Mouse (Mus musculus): Measurements from ENCODE around the gene Det1.
A peak's percentile ranks its signal among the peaks of the same experiment; 100 is the strongest.

Gene Det1

DNA sequence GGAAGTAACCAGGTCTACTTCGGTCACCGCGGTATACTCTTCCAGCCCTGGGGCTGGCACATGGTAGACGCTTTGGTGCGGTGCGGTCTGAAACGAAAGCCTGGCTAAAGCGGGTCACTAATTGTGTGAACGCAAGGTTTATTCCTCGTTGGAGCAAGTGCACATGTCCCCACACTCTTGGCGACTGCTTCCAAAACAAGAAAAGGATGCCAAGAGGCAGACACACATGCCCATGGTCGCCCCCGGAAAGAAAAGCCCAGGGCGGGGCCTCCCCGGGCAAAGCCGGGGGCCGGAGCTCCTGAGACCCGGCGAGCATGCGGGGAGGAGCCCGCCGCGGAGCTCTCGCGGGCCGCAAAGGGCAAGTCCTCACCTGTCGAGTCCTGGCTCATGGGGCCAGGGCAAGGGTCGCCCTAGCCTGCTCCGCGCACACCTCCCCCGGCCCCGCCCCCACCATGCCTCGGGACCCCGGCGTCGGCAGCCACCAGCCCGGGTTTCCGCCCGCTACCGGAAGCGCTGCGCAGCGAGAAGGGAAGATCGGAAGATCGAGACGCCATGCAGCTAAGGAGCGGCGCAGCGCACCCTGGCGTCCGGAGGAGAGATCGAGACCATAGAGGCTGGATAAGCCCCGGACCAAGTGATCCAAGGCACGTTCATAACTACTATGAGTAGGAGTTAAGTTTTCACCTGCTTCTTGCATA lies at the start of gene Det1:
Gene Det1 (minus strand): TSS at position 527 of the 698 bp plus-strand sequence.
- DNase-seq (ENCODE audit: low spot score) = peak; percentile 95

DNA sequence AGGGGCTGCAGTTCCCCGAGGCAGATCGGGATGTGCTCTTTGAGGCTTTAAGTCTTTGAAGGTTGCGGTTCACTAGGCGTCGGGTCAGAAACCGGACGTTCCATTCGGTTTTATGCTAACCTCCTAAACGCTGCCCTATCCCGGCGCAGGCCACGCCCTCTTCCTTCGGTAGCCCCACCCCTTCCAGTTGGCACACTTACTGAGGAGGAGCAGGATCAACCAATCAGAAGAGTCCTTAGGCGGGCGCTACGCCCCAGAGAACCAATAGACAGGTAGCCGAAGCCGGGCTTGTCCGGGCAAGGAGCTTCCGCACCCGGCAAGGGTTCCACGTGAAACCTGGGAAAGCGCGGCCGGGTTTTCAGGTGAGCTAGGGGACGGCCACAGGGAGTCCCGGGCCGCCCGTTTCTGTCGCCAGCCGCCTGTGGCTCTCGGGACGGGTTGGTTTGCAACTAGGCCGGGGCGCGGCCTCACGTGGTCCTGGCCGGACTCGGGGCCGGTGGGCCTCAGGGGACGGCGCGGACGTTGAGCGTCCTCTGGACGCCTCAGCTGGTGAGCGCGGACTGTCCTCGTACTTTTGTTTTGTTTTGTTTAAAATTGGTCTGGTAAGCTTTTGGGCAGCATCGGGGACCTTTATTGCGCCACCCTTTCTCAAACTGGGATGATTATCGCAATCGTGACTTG lies 48.7 kb upstream of the Det1 start, which contains the start of gene Aen:
Gene Aen (plus strand): TSS at position 202 of the 681 bp plus-strand sequence.
- DNase-seq (ENCODE audit: low spot score) = peak; percentile 99

DNA sequence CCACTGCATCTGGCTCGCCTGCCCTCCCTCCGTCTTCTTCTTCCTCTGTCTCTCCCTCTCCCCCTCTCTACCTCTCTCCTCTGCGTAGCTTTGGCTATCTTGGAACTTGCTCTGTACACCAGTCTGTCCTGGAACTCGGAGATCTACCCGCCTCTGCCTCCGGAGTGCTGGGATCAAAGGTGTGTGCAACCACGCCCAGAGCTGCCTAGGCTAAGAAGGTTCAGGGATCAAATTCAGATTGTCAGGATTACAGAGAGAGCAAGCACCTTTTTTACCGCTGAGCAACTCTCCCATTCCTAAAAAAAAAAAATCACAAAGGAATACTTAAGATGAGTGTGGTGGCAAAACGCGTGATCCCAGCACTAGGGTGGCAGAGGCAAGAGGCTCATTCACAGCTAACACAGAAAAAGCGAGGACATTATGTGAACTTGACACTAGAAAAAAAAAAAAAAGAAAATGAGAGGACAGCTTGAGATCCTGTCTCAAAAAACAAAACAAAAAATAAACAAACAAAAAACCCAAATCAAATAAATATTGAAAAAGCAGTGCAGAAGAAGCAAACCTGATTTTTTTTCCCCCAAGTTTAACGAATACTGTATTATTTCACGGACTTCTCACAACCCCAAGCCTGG lies 48.1 kb upstream of the Det1 start:
- no peak for DNase-seq (ENCODE audit: low spot score)

DNA sequence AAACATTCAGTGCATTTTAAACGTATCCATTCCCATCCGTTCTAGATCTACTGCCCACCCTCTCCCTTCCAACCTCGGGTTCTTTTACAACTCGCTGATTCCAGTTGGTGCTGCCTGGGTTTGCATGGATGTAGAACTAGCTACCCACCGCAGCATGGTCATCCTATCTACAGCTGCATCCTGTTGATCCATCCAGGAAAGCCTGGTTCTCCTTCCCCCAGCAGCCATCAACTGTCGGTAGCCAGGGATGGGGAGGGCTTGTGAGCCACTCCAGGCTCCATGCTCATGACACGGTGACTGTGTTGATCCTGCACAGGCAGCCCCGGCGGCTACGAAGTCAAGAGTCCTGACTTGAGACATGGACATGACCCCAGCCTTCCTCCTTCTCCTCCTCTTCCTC lies 46.9 kb upstream of the Det1 start:
- no peak for DNase-seq (ENCODE audit: low spot score)

DNA sequence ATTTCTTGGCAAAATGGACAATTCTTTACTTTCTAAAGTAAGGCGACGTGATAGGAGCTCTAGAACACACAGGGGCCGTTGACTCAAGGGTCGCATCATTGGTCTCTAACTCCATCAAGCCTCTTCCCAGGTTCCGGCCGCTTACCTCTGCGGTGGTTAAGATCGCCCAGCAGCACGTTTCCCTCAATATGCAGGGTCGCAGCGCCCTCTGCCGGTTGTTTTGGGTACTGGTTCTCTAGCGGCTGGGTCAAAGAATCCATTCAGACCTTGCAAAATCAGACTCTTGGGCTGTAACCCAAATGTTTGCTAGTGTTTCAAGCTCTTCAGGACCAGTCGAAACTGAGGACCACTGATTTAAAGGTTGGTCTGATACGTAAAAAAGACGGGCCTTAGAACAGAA lies 43.6 kb upstream of the Det1 start:
- peak; percentile 94 for DNase-seq (ENCODE audit: low spot score)

DNA sequence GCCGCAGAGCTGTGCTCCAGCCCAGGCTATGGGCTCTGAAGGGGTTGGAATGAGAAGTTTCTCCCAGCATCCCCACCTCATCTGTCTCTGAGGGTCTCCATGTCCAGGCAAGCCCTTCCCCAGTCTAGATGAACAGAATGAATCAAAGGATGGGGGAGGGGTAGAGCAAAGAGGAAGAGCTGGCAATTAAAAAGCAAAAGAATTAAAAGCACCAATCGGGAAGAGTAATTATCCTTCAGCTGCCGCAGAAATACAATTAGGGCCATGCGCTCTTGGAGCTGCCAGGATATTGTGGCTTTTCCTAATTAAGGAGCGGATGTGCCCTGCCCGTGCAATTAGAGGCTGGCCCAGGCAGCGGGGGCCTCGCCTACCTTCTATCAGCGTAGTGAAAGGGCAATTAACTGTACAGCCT lies 40.4 kb upstream of the Det1 start:
- DNase-seq (ENCODE audit: low spot score) = peak; percentile 48

DNA sequence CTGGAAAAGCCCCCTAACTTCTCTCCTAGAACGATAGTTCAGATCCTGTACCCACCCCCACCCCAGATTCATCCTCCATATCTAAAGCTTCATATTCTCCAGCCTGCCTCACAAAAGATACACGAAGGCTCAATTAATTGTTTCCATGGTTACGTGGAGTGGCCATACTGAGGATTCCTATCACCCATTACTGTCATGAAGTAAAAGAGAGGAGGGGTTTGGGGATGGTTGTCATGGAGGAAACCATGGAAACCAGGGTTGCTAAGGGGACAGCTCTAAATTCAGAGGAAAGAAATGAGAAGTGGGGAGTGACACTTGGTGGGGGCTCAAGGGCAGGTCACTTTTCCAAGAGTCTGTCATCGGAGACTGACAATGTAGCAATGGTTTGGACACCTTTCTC lies 39.4 kb upstream of the Det1 start:
- DNase-seq (ENCODE audit: low spot score) = peak; percentile 66

DNA sequence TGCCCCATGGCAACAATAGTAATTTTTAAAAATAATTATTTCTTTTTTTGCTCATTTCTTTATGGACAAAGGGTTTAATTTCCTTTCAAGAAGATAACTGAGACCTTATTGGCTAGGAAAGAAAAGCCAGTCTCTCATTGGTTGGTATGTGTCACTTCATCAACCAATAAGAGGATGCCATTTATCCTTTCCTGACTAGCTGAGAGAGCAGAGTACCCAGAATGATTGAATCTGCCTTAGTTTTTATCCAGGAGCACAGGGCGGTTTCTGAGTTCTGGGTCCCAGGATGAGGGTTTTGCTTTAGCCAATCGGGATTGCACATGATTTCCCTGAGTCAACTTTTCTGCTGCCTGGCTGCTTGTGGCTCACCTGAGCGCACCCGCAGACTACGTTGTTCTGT lies 38.3 kb upstream of the Det1 start:
- DNase-seq (ENCODE audit: low spot score) = no peak

DNA sequence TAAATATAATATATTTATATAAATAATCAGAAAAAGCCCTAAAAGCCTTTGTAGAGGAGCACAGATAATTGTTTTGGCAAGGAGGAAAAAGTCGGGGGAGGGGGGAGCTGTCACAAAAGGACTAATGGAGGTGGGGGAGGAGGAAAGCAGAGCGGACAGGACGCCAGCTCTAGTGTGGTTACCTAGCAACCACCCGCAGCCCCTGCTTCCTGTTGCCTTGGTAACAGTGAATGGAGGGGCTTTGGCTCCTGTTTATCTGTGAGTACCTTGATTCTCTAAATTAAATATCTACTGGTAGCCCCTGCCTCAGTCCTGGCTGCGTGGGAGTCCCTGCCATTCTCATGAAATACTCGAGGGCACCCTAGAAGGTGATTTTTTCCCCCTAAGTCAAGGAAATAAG lies 37.1 kb upstream of the Det1 start:
- peak; percentile 87 for DNase-seq (ENCODE audit: low spot score)

DNA sequence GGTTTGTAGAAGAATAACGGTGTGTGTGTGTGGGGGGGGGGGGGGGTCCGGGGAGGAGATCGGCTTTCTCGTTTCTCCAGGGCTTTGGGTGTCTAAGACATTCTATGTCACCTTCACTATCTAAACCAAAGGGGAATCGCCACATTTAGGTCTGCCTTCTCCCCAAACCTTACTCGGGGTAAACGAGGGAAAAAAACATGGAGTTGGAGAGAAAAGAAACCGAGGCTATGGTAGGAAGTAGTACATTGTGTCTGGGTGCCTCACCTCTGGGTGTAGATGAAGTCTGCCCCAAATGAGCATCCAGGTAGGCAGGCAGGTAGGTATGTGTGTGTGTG lies 36.6 kb upstream of the Det1 start:
- DNase-seq (ENCODE audit: low spot score) = no peak

DNA sequence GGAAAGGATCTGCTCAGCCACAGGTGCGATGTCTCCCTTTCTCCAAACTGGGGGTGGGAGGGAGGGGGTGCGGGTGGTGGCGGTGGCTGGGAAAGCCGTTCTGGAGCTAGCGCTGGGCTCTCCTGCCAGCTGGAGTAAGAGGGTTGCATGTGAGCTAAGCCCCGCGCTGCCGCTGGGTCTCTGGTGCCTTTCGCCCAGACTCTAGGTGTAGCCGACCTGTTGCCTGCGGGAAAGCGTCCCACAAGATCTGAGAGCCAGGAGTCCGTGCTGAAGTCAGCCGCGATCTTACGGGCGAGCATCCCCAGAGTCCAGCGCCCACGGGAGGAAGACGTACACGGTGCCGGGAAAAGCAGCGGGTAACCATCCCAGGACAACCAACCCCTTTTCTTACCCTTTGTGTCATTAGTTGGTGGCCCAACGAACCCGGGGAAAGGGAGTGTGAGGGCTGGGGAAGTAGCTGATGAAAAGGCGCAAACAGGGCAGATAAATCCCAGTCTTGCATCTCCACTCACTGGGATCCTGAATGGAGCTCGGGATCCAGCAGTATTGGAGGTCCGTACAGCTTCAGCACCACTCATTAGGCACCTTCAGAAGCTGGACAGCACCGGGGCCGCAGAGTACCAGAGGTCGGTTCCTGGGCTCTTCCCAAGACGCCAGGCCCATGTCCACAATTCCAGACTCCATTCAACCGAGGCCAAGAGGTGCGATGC lies 36.1 kb upstream of the Det1 start:
- peak; percentile 59 for DNase-seq (ENCODE audit: low spot score)

DNA sequence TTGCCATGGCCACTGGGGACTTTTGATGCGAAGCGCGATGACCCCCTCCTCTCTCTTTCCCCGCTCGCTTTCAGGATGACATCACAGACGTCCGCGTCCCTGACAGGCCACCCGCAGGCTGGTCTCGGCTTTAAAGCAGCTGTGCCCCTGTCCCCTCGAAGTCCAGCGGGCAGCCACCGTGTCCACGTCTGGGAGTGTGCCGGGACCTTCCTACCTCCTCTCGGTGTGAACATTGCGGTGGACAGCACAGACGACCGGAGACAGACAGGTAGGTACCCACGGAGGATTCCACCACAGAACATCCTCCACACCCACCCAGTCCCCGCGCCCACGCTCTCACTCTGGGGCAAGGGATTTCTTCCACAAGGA lies 35.4 kb upstream of the Det1 start:
- DNase-seq (ENCODE audit: low spot score) = peak; percentile 88

DNA sequence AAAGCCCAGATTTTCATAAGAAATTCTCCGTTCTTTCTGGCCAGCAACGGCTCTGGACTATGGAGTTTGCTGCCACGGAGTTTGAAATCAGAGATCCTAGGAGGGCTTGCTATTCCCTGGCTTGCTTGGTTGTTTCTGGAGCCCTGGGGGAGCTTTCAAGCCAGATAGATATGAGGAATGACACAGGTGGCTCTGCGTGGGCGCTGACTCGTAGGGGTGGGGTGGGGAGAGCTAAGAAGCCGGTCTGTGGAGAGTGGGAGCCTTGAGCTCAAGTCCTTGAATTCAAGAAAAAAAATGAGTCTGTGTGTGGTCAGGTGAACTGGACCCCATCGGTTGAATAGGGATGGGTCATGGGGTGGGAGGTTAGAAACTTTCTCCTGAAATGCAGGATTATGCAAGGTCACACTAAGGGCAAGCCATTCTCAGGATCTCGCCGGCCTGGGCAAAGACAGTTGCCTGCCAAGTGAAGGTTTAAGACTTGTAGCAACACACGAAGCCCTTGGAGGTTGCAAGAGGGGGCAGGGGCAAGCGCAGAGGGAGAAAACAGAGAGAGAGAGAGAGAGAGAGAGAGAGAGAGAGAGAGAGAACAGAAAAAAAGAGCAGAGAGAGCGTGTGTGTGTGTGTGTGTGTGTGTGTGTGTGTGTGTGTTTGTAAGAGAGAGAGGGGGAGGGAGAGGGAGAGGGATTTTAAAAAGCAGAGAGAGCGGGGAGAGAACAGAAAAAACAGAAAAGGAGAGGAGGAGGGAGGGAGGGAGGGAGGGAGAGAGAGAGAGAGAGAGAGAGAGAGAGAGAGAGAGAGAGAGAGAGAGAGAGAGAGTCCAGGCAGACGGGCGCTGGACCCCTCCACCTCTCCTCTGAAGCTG lies 34.8 kb upstream of the Det1 start:
- DNase-seq (ENCODE audit: low spot score) = peak; percentile 49

DNA sequence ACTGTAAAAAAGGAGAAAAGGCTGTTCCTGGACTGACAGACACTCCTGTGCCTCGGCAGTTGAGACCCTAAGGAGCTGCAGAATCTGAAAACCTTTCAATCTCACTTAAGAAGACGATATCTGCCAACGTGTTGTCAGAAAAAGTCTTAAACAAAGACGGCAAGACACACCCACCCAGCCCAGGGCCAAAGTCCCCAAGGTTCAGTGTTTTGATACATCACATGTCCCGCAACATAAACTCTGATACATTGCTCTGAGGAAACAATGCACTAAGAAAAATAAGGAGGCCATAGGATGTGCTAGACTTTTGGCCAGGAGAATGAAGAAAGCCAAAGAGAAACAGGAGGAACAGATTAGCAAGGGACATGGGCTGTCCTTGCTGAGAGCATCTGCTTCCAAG lies 25.8 kb upstream of the Det1 start:
- no peak for DNase-seq (ENCODE audit: low spot score)

DNA sequence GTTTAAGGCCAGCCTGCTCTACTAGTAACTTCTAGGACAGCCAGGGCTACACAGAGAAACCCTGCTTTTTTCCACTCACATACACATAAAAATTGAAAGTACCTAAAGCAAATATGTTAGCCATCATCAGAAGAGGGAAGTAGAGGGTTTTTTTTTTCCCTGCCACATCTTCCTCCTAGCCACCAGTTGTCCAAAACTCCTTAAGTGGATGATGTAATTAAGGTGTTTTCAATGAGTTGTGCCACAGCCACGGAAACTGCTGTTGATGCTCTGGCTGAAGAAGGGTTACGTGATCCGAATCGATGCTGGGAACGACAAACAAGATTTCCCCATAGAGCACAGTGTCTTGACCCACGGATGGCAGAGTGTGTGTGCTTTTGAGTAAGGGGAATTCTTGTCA lies 25.3 kb upstream of the Det1 start:
- no peak for DNase-seq (ENCODE audit: low spot score)

DNA sequence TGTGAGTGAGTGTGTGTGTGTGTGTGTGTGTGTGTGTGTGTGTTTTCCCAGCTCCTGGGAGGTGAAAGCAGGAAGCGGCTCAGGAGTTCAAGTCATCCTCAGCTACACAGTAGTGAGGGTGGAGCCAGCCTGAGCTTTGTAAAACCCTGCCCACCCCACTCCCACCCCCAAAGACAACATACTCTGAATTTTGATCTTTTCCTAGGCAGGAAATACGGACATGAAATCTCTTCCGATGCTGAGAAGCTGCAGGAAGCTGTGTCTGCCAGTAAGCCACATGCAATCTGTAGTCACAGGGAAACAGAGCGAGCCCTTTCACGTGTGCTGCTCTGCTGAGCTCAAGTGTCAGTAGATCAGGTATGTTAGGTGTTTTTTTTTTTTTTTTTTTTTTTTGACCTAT lies 21.7 kb upstream of the Det1 start:
- no peak for DNase-seq (ENCODE audit: low spot score)

DNA sequence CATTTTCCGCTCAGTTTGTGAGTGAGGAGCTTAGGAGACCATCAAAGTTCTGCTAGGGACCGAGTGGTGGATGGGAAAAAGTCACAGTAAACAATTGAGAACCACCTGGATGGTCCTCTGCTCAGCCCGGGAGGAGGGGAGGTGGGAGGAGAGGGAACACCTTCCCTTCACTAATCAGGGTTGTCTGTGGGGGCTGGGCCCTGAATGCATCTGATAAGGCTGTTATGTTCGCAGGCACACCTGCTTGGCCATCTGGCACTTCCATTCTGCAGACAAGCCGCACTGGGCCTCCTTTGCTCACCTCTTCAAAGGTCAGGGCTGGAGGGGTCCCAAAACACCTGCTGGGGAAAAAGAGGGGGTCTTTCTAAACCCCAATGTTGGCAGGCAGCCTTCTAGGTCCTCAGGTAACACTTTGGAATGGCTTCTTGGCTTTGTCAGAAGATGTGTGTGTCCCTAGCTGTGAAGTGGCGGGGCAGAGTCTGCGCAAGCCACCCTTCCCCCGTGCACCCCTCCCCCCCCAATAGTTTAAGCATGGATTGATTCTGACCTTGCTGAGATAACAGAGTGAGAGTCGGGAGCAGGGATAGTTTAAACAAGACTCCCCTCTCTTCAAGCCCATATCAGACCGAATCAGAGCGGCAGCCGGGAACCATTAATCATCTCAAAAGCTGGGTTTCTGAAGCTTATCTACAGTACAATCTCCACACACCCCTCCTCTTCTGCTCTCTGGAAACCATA lies 18.3 kb upstream of the Det1 start:
- DNase-seq (ENCODE audit: low spot score) = no peak

DNA sequence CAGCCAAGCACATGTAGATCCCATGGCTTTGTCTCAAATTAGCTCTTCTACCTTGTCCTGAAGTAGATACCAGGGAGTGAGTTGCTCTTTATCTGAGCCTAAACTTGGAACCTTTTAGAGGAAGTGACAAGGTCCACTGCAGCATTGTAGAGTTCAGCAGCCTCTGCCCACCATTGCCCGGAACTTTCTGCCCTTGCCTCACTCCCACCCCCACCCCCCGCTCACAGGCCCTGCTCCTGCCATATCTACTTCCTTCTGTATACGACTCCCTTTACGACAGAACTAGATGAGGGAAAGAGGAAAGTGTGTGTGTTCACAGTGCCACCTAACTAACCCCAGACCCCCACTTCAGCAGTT lies 17.4 kb upstream of the Det1 start:
- no peak for DNase-seq (ENCODE audit: low spot score)

DNA sequence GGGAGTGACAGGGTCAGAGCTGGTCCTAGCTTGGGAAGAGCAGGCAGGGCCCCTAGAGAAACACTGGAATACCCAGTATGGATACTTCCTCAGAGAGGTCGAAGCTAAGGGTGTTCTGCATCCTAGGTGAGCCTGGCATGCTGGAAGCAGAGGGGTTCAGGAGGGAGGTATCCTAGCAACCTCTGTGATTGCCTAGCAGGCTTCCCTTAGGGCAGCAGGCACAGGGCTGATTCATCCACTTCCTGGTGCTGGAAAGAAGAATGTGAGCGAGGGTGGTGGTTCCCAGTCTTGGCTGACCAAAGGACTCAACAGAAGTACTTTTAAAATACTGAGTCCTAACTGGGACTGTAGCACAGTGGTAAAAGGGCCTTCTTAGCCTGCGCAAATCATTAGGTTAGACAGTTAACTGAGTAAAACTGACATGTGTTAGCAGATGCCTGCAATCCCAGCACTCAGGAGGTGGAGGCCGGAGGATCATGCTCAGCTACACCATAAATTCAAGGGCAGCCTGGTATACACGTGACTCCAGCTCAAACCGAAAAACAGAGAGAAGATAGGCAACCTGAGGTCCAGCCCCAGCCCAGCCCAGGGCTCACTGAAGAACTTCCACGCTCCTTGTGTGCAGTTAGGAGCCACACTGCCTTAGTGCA lies 16.9 kb upstream of the Det1 start:
- no peak for DNase-seq (ENCODE audit: low spot score)

DNA sequence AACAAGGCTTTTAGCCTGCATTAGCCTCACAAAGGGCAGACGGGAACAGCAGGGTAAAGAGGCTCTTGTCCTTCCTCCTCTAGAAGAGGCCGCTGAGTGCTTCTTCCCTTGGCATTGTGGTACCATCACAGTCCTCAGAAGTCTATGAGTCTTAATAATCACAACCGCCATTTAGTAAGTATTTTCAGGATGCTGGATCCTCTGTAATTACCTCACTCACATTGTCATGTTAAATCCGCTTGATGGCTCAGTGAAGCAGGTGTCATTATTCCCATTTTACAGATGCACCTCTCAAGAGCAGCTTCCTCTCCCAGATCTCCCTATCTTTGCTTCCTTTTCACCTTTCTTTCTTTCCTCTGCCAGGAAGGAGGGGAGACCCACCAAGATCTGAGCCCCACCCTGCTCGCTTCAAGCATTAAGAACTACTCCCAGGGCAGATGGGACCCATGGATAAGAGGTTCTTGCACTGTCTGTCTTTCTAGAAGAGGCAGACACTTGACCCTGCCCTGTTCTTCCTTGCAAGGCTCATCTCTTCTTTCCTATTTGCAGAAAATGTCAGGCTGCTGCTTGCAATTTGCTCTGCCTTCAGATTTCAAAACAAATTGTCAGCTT lies 8.1 kb upstream of the Det1 start:
- no peak for DNase-seq (ENCODE audit: low spot score)
